Mouse (Mus musculus): ENCODE measurements at regions not wholly inside any gene's neighbourhood (a gene's known extent, or its start where the extent isn't known, plus 50 kb on each side); places are given as distances from the start of the nearest gene placed in this dataset.
"Not testable (repeated sequence)": the region's sequence is repeated elsewhere in the genome, so short reads cannot be mapped to it uniquely, and the experiment has no call there.

DNA sequence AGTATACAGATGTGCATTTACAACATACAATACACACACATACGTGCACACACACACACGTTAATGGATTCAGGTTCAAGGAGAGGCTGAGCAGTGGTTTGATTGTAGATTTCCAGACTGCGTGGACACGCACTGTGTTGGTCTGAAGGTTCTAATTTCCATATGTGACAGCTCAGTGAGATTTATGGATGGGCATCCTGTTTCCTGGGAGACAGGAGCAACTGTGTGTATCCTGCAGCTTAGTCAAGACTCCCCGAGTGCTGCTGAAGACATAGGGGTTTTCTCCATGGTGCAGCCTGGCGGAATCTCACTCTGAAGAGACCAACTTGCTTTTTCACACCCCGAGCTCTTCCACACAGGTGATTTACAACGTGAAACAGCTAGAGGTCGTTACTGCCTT is 119.3 kb upstream of the Foxk1 start:
- intact Hi-C loops (cut with DNase I): no loop called here

DNA sequence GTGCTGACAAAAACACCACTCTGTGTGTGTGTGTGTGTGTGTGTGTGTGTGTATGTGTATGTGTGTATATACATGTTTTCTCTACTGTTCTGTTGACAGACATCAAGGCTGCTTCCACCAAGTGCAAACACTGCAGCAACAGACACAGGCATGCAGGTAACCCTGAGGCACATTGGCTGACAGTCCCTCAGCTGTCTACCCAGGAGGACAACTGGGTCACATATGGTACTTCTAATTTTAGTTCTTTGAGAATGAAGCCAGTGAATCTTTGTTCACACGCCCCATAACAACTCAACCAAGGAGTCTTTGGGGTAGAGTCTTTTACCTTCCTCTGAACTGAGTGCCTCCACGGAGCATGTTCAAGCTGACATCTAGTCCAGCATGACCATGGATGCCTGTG is 113.3 kb upstream of the Foxk1 start:
- intact Hi-C loops (cut with DNase I): no loop called here

DNA sequence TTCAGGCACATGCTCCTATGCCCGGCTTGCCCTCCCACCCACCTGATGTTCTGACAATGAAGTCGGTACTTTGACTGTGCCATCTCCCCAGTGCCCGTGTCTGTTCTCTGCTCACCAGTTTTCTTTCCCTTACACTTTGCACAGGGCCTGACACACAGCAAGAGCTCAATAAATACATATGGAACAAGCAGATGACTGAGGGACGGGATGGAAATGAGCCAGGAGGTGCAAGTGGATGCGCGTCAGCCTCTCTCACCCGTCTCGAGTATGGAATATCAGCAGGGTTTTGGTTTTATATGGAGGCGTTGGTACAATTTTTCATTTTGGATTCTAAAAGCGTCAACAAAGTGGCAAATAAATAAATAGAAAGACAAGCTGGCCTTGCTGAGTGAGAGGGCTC is 109.8 kb upstream of the Foxk1 start:
- intact Hi-C loops (cut with DNase I): no loop called here

GRCm38 (mm10) chr5:142296401-142296800 is 104.9 kb upstream of the Foxk1 start:
- intact Hi-C loops (cut with DNase I): not testable (repeated sequence)

DNA sequence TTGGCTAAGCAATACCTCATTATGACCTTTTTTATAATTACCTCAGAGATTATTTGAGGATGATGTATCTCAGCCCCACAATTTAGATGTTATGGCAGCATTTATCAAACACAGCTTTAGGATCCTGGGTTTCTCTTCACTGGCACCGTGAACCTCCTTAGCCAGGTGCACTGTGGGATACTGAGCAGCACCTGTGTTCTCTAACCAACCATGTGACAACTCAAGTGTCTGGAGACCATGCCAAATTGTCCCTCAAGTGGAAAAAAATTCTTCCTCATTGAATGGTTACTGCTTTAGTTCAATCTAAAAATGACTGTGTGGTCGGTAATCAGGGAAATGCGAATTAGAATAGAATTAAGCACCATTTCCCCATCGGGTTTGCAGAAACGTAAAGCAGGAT is 101.7 kb upstream of the Foxk1 start:
- intact Hi-C loops (cut with DNase I): no loop called here

- intact Hi-C loops (cut with DNase I): no loop called here
These were observed 92.8 kb upstream of the Foxk1 start for GRCm38 (mm10) chr5:142308511-142308910.

DNA sequence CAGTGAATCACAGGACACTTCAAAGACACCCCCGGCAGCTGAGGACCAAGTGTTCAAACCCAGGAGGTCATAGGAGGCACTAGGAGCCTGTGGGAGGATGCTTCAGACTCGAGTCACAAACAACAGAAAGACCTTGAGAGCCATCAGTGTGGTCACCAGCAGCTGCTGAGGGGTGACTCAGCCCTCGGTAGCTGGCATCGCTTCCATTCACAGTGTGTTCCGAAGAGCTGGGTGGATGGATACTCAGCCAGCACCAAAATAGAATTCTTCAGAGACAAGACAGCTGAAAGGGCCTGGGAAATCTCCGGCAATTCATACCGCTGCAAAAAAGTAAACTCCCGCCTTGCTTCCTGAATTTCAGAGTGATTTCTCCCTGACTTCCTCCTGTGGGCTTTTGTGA is 87.4 kb upstream of the Foxk1 start:
- intact Hi-C loops (cut with DNase I): loop anchor here (10.0 kb wide), 1 partner anchor 1069 kb away; the partner anchor contains the start of gene Sdk1

GRCm38 (mm10) chr5:142314466-142314865 is 86.8 kb upstream of the Foxk1 start:
- intact Hi-C loops (cut with DNase I): loop anchor here (10.0 kb wide), 1 partner anchor 1070 kb away; the partner anchor contains the start of gene Sdk1

DNA sequence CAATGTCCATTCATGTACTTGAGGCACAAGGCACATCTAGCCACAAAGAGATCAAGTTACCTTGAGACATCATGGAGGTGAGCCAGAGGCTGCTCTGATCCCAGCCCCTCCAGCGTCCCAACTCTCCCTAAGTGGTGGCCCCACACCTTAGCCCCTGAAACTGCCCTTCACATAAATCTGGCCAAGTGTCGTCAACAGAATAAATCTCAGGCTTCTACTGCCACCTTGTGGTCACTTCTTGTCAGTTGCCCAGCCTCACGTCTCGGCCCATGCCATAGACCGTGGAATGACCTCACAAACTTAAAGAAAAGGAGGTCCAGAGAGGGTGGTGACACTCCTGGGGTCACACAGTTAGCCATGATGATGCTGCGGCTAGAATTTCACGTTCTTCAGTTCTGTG is 82.0 kb upstream of the Foxk1 start:
- intact Hi-C loops (cut with DNase I): loop anchor here (2.0 to 10.0 kb wide), 4 partner anchors 72 to 1227 kb away; partner anchors contain the start of gene Sdk1

DNA sequence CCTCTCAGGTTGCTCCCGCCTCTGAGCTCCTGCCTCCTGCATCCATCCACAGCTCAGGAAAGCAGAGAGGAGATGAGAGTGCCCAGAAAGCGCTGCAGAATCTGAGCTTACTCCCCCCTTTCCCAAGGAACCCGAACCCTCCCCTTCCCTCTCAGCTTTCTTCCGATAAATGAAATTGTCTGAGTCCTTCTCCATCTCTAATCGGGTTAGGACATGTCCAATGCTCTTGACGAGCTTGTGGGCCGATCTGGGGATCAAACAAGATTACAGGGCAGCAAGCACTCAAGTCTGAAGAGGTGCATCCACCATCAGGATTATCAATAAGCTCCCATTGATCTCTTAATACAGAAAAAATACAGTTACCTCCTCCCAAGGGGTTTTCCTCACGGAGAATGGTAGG is 80.0 kb upstream of the Foxk1 start:
- intact Hi-C loops (cut with DNase I): no loop called here

- intact Hi-C loops (cut with DNase I): loop anchor here (5.0 kb wide), 1 partner anchor 122 kb away; no protein-coding TSS in a partner anchor
These were observed 76.4 kb upstream of the Foxk1 start for GRCm38 (mm10) chr5:142324928-142325327.

GRCm38 (mm10) chr5:142325560-142325959 is 75.7 kb upstream of the Foxk1 start:
- intact Hi-C loops (cut with DNase I): loop anchor here (5.0 kb wide), 1 partner anchor 122 kb away; no protein-coding TSS in a partner anchor

DNA sequence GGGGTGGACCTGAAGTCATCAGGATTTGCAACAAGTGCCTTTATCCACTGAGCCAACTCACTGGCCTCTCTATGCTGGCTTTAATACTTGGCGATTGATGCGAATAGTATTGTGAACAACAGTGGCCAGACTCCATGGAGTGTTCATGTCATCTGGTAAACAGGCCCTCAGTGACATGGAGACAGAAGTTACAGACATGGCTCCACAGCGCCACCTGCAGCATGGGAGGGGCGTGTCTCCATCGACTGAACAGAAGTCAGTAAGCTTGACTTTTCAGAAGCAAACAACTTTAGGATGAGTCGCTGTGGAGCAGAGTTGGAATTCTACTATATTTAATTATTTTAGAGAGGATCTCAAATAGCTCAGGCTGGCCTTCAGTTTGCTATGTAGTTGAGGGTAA is 74.0 kb upstream of the Foxk1 start:
- intact Hi-C loops (cut with DNase I): loop anchor here (5.0 kb wide), 1 partner anchor 120 kb away; no protein-coding TSS in a partner anchor

- intact Hi-C loops (cut with DNase I): loop anchor here (5.0 kb wide), 1 partner anchor 117 kb away; no protein-coding TSS in a partner anchor
These were observed 71.4 kb upstream of the Foxk1 start for GRCm38 (mm10) chr5:142329724-142330520.

GRCm38 (mm10) chr5:142332744-142333143 is 68.6 kb upstream of the Foxk1 start:
- intact Hi-C loops (cut with DNase I): no loop called here

DNA sequence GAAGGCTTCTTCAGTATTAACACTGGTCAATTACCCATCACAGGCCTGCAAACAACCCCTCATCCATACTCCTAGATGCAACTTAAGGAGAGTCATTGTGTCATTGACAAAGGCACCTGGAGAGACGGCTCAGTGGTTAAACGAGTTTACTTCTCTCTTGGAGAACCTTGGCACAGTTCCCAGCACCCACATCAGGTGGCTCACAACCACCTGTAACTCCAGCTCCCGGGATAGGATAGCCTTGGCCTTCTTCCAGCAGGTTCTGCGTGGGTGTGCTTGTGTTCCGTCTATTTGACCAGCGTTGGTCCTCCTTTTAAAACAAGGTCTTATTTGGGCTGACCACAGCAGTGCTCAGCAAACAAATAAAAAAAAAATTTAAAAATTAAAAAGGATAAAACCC is 63.9 kb upstream of the Foxk1 start:
- intact Hi-C loops (cut with DNase I): no loop called here

DNA sequence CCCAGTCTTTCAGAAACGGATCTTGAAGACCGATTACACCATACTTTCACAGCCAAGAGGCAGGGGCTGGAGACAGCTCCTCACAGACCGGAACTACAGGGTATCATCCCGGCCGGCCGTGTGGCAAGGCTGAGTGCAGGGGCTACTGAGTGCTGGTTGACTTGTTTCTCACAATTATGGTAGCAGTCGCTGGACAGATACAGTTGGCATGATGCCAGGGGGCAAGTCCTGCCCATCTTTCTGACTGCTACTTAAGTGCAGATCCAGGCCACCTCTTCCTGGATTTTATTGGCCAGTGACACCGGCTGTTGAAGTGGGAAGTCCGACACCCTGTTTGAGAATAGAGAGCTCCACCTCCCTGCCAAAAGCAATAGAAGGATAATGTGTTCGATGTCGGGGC is 63.2 kb upstream of the Foxk1 start:
- intact Hi-C loops (cut with DNase I): no loop called here

- intact Hi-C loops (cut with DNase I): no loop called here
These were observed 60.9 kb upstream of the Foxk1 start for GRCm38 (mm10) chr5:142340205-142341025.

GRCm38 (mm10) chr5:142341026-142341432 is 60.3 kb upstream of the Foxk1 start:
- intact Hi-C loops (cut with DNase I): no loop called here

DNA sequence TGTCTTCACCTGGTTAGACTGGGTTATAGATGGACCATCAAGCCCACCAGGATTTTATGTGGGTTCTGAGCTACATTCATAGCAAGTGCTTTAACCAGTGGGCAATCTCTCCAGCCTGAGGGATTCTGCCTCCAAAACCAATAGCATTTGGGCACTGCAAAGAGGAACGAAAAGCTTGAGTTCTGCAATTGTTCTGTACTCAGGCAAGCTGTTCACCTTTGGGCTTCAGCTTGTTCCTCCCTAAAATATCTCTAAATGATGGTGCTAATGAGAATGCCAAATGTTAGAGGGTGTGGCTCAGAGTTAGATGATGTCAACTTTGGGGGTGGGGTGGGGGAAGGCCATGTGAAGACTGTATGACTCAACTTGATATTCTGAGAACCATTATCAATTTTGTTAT is 54.8 kb upstream of the Foxk1 start:
- intact Hi-C loops (cut with DNase I): no loop called here

DNA sequence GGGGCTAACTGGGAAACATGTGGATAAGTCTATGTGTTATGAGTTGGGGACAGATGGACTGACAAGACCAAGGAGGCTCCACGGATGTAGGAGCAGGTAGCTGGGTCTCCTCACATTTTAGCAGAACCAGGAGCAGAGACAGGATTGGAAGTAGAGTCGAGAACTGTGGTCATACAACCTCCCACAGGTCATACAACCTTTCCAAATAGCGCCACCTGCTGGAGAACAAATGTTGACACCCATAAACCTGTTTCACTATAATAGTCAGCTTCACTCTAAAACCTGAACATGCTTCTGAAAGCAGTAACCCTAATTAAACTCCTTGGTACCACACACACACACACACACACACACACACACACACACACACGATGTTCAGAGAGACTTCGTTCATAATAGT is 50.7 kb upstream of the Foxk1 start:
- intact Hi-C loops (cut with DNase I): no loop called here
